ENCODE assay signal across 16 mouse cellular contexts in the genomic region with DNA sequence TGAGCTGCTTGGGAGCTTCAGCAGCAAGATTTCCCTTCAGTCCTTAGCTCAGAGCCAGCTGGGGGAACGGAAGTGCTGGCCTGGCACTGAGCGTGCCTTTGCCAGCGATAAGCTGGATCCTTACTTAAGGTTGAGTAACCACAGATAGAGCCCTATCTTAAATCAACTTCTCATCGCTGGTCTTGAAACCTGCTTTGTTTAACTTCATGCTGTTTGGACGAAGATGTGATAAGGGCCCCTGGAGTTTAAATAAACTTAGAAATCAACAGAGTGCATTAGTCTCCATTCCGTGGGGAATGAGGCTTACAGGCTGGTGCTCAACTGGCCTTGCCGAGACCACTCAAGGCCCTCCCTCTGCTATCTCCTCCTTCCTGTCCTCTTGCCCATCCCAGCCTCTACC. TPM values are rescaled to one million over a fixed set of nuclear protein-coding genes. Genes with fewer than 3 reads are reported as not detected.
DNase-seq lines count a peak whose midpoint lies in the region; ATAC-seq lines count a peak whose summit lies in the region.
"Had no signal": no experiment of that assay in that cellular context is flagged by ENCODE, and none has a peak within 500 bp of the region (broad histone marks: within the 10 kb centered on the region; RNA-seq: fewer than 3 reads in every experiment).

No protein-coding gene starts in this region.

- WGBS in heart, embryonic 12.5 days: 9% methylated on average over 7 of the region's 7 CpGs
- 4% methylated on average over 7 of the region's 7 CpGs for WGBS in liver, embryonic 15.5 days (ENCODE audit: insufficient replicate concordance)

- peak overlapping the region; percentile 51; the same call in 1 of the 2 replicates for H3K27ac ChIP-seq in heart, embryonic 12.5 days (ENCODE audit: poor library complexity, severe bottlenecking)
- H3K27ac ChIP-seq in liver, embryonic 15.5 days (replicated peaks): peak overlapping the region; percentile 7; the same call in 1 of the 2 replicates
- H3K27ac ChIP-seq: hindbrain, embryonic 13.5 days had no signal

- peaks cover 14% of the 10 kb centered on the region for H3K4me1 ChIP-seq in heart, embryonic 12.5 days (replicated peaks)
- peaks cover 54% of the 10 kb centered on the region for H3K4me1 ChIP-seq in liver, embryonic 15.5 days (replicated peaks)
- H3K4me1 ChIP-seq: hindbrain, embryonic 13.5 days had no signal

- H3K4me2 ChIP-seq in heart, embryonic 12.5 days: peak overlapping the region; percentile 35
- H3K4me2 ChIP-seq in liver, embryonic 15.5 days: peak overlapping the region; percentile 51
- H3K4me2 ChIP-seq: hindbrain, embryonic 13.5 days had no signal

- H3K4me3 ChIP-seq in heart, embryonic 12.5 days: no peak overlapping the region
- no peak overlapping the region for H3K4me3 ChIP-seq in liver, embryonic 15.5 days (replicated peaks)
- H3K4me3 ChIP-seq: hindbrain, embryonic 13.5 days had no signal

- no peak for DNase-seq in heart, adult 8-10 months (ENCODE audit: low spot score)
- DNase-seq in c-Kit-positive CD71-positive TER-119-negative erythroid progenitor cells, embryonic 14.5 days (ENCODE audit: low read depth): peak; percentile 34
- DNase-seq in layer of hippocampus, postnatal 10 days (ENCODE audit: low spot score in 2 of 2): no peak
- no peak for DNase-seq in left cerebral cortex, postnatal 10 days (ENCODE audit: extremely low spot score in 1 of 2, low spot score in 2 of 2)
- DNase-seq: adrenal gland, postnatal 25 days; cerebellum, adult 9-11 months; kidney, postnatal 36 days; thymus, postnatal 4 days had no signal

- 0 out of 2 replicates have a peak, but pooled peaks have one; percentile 37 for ATAC-seq in heart, embryonic 12.5 days (ENCODE audit: insufficient number of reproducible peaks, low FRiP score)
- peak; percentile 52 for ATAC-seq in liver, embryonic 15.5 days (ENCODE audit: insufficient read depth)
- peak; percentile 68 for ATAC-seq in megakaryocyte progenitor cell, adult 5-6 weeks (replicated peaks; ENCODE audit: poor library complexity)
- ATAC-seq in inflammation-experienced regulatory T-cells, adult 6 months: no peak

- intact Hi-C loops in left cerebral cortex, postnatal 10 days (cut with DNase I): no loop called here

- peaks cover 1% of the 10 kb centered on the region for H3K27me3 ChIP-seq in heart, embryonic 12.5 days (replicated peaks)
- no peaks in the 10 kb centered on the region for H3K27me3 ChIP-seq in liver, embryonic 15.5 days
- H3K27me3 ChIP-seq: hindbrain, embryonic 13.5 days had no signal

- no peak overlapping the region for H3K9ac ChIP-seq in heart, embryonic 12.5 days
- no peak overlapping the region for H3K9ac ChIP-seq in liver, embryonic 15.5 days
- H3K9ac ChIP-seq: hindbrain, embryonic 13.5 days had no signal

- no peaks in the 10 kb centered on the region for H3K9me3 ChIP-seq in heart, embryonic 12.5 days (replicated peaks)
- H3K9me3 ChIP-seq in liver, embryonic 15.5 days (replicated peaks): no peaks in the 10 kb centered on the region
- H3K9me3 ChIP-seq: hindbrain, embryonic 13.5 days had no signal

- no peaks in the 10 kb centered on the region for H3K36me3 ChIP-seq in heart, embryonic 12.5 days
- no peaks in the 10 kb centered on the region for H3K36me3 ChIP-seq in liver, embryonic 15.5 days (replicated peaks)
- H3K36me3 ChIP-seq: hindbrain, embryonic 13.5 days had no signal

RNA-seq across cellular contexts. Expression of gene Cldn3, which starts 11.7 kb away (rescaled TPM):
- polyA plus RNA-seq in heart, embryonic 12.5 days (2016; fragmentation: Nextera tagmentation; extraction: Ambion mirVana): 2.5 and 3.2 TPM in 2 replicates
- under 1 TPM in 1 of 4 experiments, not detected in 3; 0.28 TPM for total RNA-seq in heart, adult 8-10 months (2022)
- 1.2 and 2.1 TPM in 2 replicates for polyA plus RNA-seq in liver, embryonic 15.5 days (2015; fragmentation: Nextera tagmentation; extraction: Ambion mirVana)
- not detected in 2 replicates for total RNA-seq in megakaryocyte progenitor cell, adult 5-6 weeks (2015)
- total RNA-seq in megakaryocyte progenitor cell, adult 5-6 weeks (2017): not detected in 2 replicates
- total RNA-seq in layer of hippocampus, postnatal 10 days (2021): 1 to 10 TPM; 3.5 to 5.2 TPM
- total RNA-seq in left cerebral cortex, postnatal 10 days (2021): 1 to 10 TPM; 1.0 to 2.3 TPM
- not detected for polyA plus RNA-seq in inflammation-experienced regulatory T-cells, adult 6 months (2017; shearing (Covaris generic))
- polyA plus RNA-seq: C2C12 had no signal

RNA-seq across cellular contexts. Expression of gene Cldn4, which starts 27.6 kb away (rescaled TPM):
- polyA plus RNA-seq in heart, embryonic 12.5 days (2016; fragmentation: Nextera tagmentation; extraction: Ambion mirVana): 1.0 and 1.1 TPM in 2 replicates
- total RNA-seq in heart, adult 8-10 months (2022): not detected
- 0.18 and 0.38 TPM in 2 replicates for polyA plus RNA-seq in liver, embryonic 15.5 days (2015; fragmentation: Nextera tagmentation; extraction: Ambion mirVana)
- not detected in 2 replicates for total RNA-seq in megakaryocyte progenitor cell, adult 5-6 weeks (2015)
- total RNA-seq in megakaryocyte progenitor cell, adult 5-6 weeks (2017): not detected in 2 replicates
- not detected for total RNA-seq in layer of hippocampus, postnatal 10 days (2021)
- not detected for total RNA-seq in left cerebral cortex, postnatal 10 days (2021)
- not detected for polyA plus RNA-seq in inflammation-experienced regulatory T-cells, adult 6 months (2017; shearing (Covaris generic))
- total RNA-seq: adrenal gland, postnatal 25 days; left cerebral cortex, adult 8-10 months had no signal
- polyA plus RNA-seq: hindbrain, embryonic 13.5 days; neural tube, embryonic 14.5 days had no signal

RNA-seq across cellular contexts. Expression of gene Abhd11, which starts 34.7 kb away (rescaled TPM):
- 58.1 and 58.3 TPM in 2 replicates for polyA plus RNA-seq in heart, embryonic 12.5 days (2016; fragmentation: Nextera tagmentation; extraction: Ambion mirVana)
- total RNA-seq in heart, adult 8-10 months (2022): 10 to 100 TPM; 67.0 to 71.0 (median 70.2) TPM
- 26.6 and 27.1 TPM in 2 replicates for polyA plus RNA-seq in liver, embryonic 15.5 days (2015; fragmentation: Nextera tagmentation; extraction: Ambion mirVana)
- 133 and 142 TPM in 2 replicates for total RNA-seq in megakaryocyte progenitor cell, adult 5-6 weeks (2015)
- 59.3 and 65.3 TPM in 2 replicates for total RNA-seq in megakaryocyte progenitor cell, adult 5-6 weeks (2017)
- total RNA-seq in layer of hippocampus, postnatal 10 days (2021): 10 to 100 TPM; 41.1 to 49.2 TPM
- 10 to 100 TPM; 49.8 to 52.5 TPM for total RNA-seq in left cerebral cortex, postnatal 10 days (2021)
- 10 to 100 TPM; 26.7 to 80.0 (median 60.4) TPM for polyA plus RNA-seq in inflammation-experienced regulatory T-cells, adult 6 months (2017; shearing (Covaris generic))

RNA-seq across cellular contexts. Expression of gene Mettl27, which starts 42.1 kb away (rescaled TPM):
- polyA plus RNA-seq in heart, embryonic 12.5 days (2016; fragmentation: Nextera tagmentation; extraction: Ambion mirVana): 8.6 and 11.1 TPM in 2 replicates
- total RNA-seq in heart, adult 8-10 months (2022): 10 to 100 TPM in 1 of 4 experiments, 1 to 10 TPM in 3; 6.3 to 11.9 (median 7.9) TPM
- 17.2 and 21.3 TPM in 2 replicates for polyA plus RNA-seq in liver, embryonic 15.5 days (2015; fragmentation: Nextera tagmentation; extraction: Ambion mirVana)
- 1.9 and 3.9 TPM in 2 replicates for total RNA-seq in megakaryocyte progenitor cell, adult 5-6 weeks (2015)
- 0.92 and 3.4 TPM in 2 replicates for total RNA-seq in megakaryocyte progenitor cell, adult 5-6 weeks (2017)
- 10 to 100 TPM in 1 of 2 experiments, 1 to 10 TPM in 1; 9.3 to 10.8 TPM for total RNA-seq in layer of hippocampus, postnatal 10 days (2021)
- total RNA-seq in left cerebral cortex, postnatal 10 days (2021): 1 to 10 TPM; 8.7 to 8.9 TPM
- polyA plus RNA-seq in inflammation-experienced regulatory T-cells, adult 6 months (2017; shearing (Covaris generic)): 10 to 100 TPM in 2 of 3 experiments, 1 to 10 TPM in 1; 6.3 to 17.2 (median 12.0) TPM

RNA-seq across cellular contexts. Expression of gene Stx1a, which starts 49.0 kb away (rescaled TPM):
- polyA plus RNA-seq in heart, embryonic 12.5 days (2016; fragmentation: Nextera tagmentation; extraction: Ambion mirVana): 12.1 and 13.3 TPM in 2 replicates
- total RNA-seq in heart, adult 8-10 months (2022): 1 to 10 TPM in 3 of 4 experiments, under 1 TPM in 1; 0.88 to 2.4 (median 1.2) TPM
- 1.1 and 1.3 TPM in 2 replicates for polyA plus RNA-seq in liver, embryonic 15.5 days (2015; fragmentation: Nextera tagmentation; extraction: Ambion mirVana)
- 0.39 and 1.2 TPM in 2 replicates for total RNA-seq in megakaryocyte progenitor cell, adult 5-6 weeks (2015)
- total RNA-seq in megakaryocyte progenitor cell, adult 5-6 weeks (2017): 0.04 and 0.44 TPM in 2 replicates
- 100 to 1,000 TPM; 182 to 196 TPM for total RNA-seq in layer of hippocampus, postnatal 10 days (2021)
- 100 to 1,000 TPM; 367 to 390 TPM for total RNA-seq in left cerebral cortex, postnatal 10 days (2021)
- polyA plus RNA-seq in inflammation-experienced regulatory T-cells, adult 6 months (2017; shearing (Covaris generic)): 10 to 100 TPM in 2 of 3 experiments, 1 to 10 TPM in 1; 4.4 to 24.9 (median 20.8) TPM
